Mouse (Mus musculus): ENCODE measurements at regions not wholly inside any gene's neighbourhood (a gene's known extent, or its start where the extent isn't known, plus 50 kb on each side); places are given as distances from the start of the nearest gene placed in this dataset.
"Not testable (repeated sequence)": the region's sequence is repeated elsewhere in the genome, so short reads cannot be mapped to it uniquely, and the experiment has no call there.

DNA sequence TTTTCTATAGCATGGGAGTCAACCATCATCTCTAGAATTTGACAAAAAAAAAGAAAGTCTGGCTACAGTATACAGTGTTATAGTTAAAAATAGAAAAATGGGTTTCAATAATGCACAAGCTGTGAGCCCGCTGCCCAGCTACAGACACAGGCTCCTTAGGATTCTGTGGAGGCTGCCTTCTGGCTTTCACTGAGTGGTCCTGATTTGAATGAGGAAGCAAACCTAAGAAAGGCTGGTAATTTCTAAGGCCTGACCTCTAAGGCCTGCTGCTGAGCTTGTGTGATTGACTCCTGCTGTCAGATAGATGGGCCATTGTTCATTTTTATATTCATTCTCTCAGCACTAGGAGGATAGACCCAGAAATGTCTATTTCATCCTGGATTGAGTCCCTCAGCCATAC is 67.7 kb downstream of the Alg10b start:
- DNase-seq = no peak

- no peak for DNase-seq
Observed at GRCm38 (mm10) chr15:90294353-90294922, 70.3 kb downstream of the Alg10b start.

- no peak for DNase-seq
Observed at GRCm38 (mm10) chr15:90298566-90298965, 74.5 kb downstream of the Alg10b start.

- no peak for DNase-seq
Observed at GRCm38 (mm10) chr15:90303393-90303792, 79.3 kb downstream of the Alg10b start.

GRCm38 (mm10) chr15:90305051-90305450 is 80.9 kb downstream of the Alg10b start:
- DNase-seq = peak; percentile 51

GRCm38 (mm10) chr15:90306866-90307265 is 82.8 kb downstream of the Alg10b start:
- no peak for DNase-seq

- not testable (repeated sequence) for DNase-seq
Observed at GRCm38 (mm10) chr15:90308433-90308832, 84.3 kb downstream of the Alg10b start.

GRCm38 (mm10) chr15:90308869-90309268 is 84.8 kb downstream of the Alg10b start:
- no peak for DNase-seq

GRCm38 (mm10) chr15:90309664-90310063 is 85.6 kb downstream of the Alg10b start:
- no peak for DNase-seq

DNA sequence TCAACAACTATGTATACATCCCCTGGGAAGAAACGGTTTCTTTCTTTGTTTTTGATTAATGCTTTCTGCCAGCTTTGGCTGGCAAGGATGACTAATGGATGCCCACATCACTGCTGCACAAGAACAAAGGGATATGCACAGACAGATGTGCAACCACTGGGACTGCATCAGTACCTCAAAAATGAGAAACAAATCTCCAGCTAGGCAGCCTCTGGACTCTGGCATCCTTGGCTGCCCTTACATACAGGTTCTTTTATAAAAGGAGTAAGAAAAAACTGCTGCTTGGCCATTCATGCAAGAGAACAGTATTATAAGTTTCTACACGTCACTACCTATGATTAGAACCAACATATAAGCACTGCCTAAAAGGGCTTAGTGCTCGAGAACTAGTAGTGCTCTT is 97.7 kb downstream of the Alg10b start:
- DNase-seq = no peak

- DNase-seq = peak; percentile 66
Observed at GRCm38 (mm10) chr15:90333275-90333674, 109.2 kb downstream of the Alg10b start.

GRCm38 (mm10) chr15:90333766-90334165 is 109.7 kb downstream of the Alg10b start:
- no peak for DNase-seq

GRCm38 (mm10) chr15:90334406-90334805 is 110.3 kb downstream of the Alg10b start:
- no peak for DNase-seq

- no peak for DNase-seq
Observed at GRCm38 (mm10) chr15:90335506-90335905, 111.4 kb downstream of the Alg10b start.

DNA sequence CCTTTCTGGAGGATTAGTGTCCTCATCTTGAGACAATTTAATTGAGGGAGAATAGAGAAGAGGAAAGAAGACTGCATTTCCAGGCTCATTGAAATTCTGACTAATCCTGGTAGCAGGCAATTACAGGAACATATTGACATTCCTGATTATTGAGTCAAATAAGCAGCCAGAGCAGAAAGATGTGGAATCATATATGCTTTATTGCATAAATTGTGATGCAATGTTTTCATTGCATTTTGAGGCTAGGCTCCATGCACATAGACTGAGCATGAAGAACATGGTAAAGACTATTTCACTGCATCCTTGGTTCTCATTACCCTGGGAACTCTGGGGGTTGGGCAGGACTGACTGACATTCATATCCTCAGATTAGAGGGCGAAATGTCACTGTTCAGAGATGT is 116.0 kb downstream of the Alg10b start:
- no peak for DNase-seq

DNA sequence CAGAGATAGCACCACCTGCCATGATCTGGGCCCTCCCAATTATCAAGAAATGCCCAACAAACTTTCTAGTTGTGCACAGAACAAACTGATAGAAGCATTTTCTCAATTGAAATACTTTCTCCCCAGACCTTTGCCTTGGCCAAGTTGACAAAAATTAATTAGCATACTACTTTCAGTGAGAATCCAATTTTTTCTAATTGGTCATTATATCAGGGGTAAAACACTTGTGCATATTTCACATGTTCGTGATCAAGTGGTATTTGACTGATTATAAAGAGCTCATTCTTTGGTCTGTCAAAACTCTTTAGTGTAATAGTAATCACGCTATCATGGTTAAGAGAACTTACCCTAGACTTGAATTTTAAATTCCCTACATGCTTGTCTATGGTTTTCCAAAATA is 117.2 kb downstream of the Alg10b start:
- DNase-seq = no peak

GRCm38 (mm10) chr15:90343771-90344170 is 119.7 kb downstream of the Alg10b start:
- no peak for DNase-seq

DNA sequence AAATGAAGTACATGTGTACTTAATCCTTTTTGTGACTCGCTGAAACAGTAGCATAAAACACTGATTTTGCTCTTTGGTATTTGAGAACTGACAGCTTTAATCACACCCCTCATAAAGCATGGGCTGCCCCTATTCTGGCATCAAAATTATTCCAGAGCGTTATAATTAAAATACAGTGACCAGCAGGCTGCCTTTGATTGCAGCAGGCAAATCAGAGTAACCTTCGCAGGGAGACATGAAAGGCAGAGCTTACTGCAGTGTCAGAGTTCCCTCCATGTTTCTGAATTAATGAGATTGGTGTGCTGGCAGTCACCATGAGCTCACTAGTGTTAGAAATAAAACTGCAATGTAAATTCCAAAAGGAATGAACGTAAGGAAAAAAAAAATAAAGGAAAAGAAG is 120.8 kb downstream of the Alg10b start:
- DNase-seq = no peak

DNA sequence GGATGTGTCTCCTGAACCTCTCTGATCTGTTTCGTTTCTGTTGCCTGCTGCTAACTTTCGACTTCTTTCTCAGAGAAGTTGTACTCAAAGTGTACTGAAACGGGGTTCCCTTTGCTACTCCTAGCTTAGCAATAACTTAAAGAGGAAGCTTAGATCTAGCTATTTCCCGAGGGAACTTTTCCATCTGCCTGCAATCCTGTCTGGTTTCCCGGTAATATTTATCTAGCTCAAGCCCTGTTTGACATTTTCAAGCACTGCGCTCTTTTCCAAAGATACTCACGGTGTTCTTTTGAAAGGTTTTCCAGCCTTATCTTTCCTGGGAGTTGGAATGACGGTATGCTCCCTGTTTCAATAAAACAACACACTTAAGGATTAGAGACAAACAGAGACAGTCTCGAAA is 122.1 kb downstream of the Alg10b start:
- no peak for DNase-seq

DNA sequence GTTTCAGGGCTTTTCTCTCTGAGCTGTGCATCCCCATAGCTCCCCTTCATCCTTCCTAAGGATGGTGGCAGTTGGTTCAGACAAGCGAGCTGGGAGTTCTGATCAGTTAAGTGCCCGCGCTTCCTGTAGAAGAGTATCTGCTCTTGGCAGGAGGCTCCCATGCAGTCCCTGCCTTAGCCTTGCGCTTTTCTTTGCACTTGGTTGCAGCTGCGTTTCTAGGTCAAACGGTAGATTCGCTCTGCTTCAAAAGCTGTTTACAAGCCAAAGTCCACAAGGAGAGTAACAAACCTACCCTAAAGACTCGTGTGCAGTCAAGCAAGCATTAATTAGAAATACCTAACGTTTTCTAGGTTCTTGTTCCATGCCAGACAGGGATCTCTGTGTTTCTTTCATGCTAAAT is 122.6 kb downstream of the Alg10b start:
- DNase-seq = peak; percentile 33

DNA sequence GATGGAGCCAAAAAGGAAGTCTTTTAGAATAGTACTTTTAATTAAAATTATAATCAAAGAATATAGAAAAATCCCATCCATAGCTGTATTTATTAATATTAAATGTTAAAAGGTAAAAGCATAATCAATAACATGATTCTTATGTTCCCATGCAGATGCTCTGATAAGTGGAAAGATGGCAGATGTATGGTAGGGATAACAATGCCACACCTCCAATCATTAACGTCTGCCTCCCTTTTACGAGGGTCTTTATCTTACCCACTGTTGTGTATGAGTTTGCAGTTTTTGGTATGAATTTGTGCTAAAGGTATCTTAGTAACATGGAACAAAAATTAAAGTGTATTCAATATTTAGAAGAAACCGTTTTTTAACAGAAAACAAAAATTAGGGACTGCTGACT is 127.8 kb downstream of the Alg10b start:
- DNase-seq = no peak

DNA sequence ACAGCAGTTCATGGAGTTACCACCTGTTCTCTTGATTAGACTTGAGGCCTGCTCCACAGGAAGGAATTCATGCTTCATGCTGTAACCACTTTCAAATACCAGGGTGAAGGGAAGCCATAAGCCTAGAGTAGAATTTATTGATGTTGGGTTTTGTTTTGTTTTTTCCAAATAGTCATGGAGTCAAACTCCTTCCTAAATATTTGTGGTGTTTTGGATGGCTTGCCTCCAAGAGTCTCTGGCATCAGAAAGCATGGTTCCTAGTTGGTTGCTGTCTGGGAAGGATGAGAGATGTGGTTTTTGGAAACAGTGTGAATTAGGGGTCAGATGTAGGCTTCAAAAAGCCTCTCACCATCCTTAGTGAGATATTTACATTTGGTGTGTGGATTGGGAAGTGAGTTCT is 141.5 kb downstream of the Alg10b start:
- no peak for DNase-seq

GRCm38 (mm10) chr15:90377959-90378358 is 153.8 kb downstream of the Alg10b start:
- DNase-seq = no peak

DNA sequence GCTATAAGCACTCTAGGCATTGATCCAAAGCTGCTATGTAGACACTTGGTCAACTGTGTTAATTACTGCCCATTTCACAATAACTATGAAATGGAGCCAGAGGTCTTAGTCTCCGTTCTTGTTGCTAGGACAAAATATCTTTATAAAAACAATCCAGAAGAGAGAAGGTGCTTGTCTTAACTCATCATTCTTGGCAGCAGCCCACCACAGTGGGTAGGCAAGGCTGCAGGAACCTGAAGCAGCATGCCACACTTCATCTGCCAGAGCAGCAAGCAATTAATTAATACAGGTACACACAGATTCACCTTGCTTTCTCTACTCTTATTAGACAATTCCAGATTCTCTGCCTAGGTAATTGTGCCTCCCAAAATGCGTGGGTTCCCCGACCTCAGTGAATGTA is 172.8 kb downstream of the Alg10b start:
- DNase-seq = no peak

DNA sequence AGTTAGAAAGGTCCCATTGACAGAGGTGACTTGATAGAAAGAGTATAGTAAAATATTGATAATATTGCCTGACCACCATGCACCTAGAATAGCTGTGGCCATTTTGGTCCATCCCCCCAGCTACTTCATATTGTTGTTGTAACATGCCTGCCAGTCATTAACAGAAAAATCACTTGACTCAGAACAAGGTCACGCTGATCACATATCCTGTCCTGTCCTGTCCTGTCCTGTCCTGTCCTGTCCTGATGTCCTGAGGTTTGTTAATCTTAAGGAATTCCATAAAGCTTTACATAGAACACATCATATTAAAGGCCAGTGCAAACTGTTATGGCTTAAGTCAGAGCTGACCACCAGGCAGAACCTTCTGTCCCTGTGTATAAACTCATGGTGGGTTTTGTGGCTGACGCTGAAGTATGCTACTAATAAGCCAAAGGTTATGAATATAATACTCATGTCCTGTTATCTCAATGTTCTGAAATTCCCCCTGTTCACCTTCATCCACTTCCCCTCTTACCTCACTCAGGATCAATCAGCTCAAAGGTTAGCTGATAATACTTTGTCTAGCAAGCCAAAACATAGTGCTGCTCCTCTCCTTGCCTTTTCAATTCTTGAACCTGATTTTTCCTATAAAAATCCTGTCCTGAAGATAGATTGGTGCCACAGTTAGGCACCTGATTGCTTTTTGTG is 173.7 kb downstream of the Alg10b start:
- DNase-seq = no peak

Data from kidney, postnatal 10 days (tissue).